Mouse (Mus musculus) spleen, postnatal 36 days (tissue): ENCODE results near the gene Phf21b.
A peak's percentile ranks its signal among the peaks of the same experiment; 100 is the strongest.

Source experiments
- DNase-seq, 2 experiments: peaks; one replicate each; pipeline ENCODE4 v3.0.0; 2022; ENCODE audit warnings: low spot score in 2 of 2, mixed read lengths in 1 of 2

Gene Phf21b

GRCm38 (mm10) chr15:84846216-84846615, 9.6 kb downstream of the Phf21b start:
- DNase-seq, result no peak

DNA sequence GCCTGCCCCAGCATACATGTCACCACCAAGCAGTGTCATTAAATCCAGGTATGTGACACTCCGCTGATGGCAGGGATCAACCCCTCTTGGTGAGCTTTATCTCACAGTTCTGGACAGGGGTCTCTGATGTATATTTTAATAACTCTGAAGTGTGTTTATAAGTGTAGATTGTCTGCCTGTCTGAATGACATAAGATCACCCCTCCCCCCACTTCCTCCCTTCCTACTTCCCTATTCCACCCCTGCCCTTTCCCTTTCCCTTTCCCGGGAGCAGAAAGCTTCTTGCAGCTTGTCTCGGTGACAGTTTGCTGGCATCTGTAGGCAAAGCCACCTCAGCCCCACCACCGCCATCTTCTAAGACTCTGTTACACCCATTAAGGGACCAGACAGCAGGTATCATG, 11.0 kb downstream of the Phf21b start:
- no peak for DNase-seq

DNA sequence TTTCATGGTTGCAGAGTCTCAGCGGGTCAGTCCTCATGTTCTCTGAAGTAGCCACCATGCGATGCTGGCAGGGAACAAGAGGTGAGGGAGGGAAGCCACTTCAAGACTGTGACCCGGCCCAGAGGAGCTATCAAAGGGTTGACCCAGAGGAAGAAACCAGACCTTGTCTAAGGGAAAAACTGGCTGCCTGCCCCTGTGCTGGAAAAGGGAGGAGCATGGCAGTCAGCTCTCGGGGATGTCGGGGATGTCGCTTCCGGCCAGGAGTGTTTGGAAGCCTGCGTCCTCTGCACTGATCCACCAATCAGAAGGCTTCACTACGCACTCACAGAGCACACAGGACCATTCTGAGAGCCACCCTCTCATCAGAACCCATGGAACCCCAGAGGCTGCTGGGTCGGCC, 12.8 kb downstream of the Phf21b start:
- DNase-seq, result no peak

DNA sequence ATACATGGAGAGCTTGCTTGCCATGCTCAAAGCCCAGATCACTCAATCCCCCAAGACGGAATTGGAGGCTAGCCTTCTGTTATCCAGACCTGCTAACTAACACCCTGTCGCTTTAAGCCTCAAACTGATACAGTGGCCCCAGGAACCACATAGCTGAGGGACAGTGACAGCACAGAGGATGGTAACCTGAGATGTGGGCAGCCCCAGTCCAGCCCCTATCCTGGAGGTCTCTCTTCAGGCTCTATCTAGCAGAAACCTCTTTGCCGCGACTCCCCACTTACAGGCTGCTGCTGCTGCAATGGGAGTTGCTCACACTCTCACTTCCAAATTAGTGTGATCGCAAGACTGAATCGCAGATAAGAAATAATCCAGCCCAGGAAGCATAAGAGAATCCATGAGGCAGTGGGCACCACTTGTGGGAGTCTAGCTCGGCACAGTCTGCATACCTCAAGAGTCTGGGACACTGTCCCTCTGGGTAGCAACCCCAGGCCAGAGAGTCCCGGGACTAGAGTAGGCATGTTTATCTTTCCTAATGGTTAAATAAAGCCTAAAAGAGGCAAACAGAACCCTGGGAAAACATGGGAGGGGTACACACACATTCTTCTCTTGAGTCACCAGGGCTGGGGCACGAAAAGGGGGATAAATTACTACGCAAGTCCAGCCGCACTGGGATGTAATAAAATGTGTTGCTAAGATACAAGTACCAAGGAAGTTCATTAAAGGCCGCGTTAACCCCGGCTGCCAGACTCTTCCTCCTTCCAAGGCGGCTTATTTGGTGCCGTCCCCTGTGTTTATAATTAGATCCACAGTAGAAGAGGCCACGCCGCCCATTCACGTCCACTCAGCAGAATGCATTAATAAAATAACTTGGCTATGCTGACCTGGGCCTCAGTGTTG, 13.7 kb downstream of the Phf21b start:
- no peak for DNase-seq

GRCm38 (mm10) chr15:84840560-84840959, 15.3 kb downstream of the Phf21b start:
- no peak for DNase-seq

DNA sequence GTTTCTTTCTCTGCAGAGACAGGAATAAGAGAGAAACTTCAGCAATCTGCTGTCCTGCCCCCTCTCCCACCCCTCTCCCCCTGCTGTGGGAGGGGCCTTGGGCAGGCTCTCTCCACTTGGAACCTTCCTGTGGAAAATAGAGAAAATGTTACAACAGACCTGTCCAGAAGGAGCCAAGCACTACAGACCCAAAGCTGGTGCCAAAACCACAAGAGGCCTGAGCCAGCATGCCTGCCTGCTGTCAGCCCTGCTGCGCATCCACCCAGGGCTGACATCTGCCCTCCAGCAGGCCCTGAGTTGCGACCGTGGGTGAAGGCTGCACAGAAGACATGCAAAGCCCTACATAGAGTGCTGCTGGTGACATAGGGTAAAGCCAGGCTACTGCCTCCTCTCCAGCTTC, 16.3 kb downstream of the Phf21b start:
- DNase-seq, result no peak

GRCm38 (mm10) chr15:84837896-84838295, 18.0 kb downstream of the Phf21b start:
- DNase-seq, result no peak

- peak; percentile 41 to 53 for DNase-seq
Observed at GRCm38 (mm10) chr15:84829416-84829815, 26.4 kb downstream of the Phf21b start.

DNA sequence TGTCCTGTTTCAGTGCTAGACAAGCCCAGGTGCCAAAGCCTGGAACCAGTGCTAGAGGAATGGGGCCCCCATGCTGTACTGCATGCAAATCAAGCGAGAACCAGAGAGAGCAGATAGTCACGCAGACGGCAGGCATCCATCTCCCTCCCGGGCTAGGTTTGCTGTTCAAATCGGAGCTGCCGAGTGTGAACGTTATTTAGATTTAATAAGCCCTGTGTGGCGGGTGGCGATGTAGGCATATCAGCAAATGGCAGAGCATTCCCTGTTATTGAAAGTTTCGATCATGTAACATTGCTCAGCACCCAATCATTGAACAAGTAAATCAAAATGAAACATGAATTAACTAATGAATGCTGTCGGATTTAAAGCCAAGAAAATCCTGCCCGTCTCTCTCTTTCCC, 27.2 kb downstream of the Phf21b start:
- no peak for DNase-seq

DNA sequence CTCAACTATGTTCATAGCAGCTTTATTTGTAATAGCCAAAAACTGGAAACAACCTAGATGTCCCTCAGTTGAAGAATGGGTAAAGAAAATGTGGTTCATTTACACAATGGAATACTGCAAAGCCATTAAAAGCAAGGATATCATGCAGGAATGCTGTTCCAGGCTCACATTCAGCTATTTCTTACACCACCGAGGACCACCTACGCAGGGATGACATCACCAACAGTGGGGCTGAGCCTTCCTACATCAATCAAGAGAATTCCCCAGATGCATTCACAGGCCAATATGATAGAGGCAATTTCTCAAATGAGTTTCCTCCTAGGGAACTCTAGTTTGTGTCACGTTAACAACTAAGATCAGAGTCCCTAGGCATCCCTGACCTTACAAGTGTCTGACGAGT, 32.8 kb downstream of the Phf21b start:
- DNase-seq, result no peak

GRCm38 (mm10) chr15:84820811-84821210, 35.0 kb downstream of the Phf21b start:
- DNase-seq, result no peak

GRCm38 (mm10) chr15:84818284-84818683, 37.6 kb downstream of the Phf21b start:
- no peak for DNase-seq

DNA sequence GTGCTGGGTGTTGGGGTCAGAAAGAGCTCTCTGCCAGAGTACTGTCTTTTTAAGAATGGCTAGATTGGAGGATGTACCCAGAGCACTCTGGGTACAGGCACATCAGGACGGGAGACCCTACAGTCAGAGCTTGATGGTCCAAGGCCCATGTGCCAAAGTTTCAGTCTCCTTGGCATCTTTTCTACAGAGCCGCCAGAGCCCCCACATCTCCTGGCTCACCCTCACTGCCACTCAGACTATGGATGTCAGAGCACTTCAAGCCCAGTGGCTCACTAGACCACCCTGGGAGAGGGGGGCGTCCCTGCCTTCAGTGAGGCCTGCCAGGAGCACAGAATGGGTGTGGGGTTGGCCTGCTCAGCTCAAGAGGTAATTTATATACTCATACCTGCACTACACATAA, 38.3 kb downstream of the Phf21b start:
- no peak for DNase-seq

DNA sequence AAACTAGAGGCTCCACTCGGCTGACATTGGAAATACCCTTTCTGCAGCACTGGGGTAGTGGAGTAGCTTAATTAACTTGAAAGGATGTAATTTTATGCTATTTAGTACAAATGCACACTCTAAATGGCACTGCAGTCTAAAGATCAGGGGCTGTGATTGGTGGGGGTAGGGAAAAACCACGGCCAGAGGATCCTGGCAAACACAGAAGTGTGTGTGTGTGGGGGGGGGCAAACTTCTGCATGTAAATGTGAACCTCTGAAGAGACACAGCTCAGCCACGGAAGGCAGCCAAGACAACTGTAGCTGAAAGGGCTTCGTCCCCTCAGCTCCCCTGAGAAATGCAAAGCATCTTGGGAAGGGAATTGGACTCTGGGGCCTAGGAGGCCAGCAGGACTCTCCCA, 40.7 kb downstream of the Phf21b start:
- DNase-seq, result no peak

GRCm38 (mm10) chr15:84812831-84813357, 43.0 kb downstream of the Phf21b start:
- DNase-seq, result no peak

DNA sequence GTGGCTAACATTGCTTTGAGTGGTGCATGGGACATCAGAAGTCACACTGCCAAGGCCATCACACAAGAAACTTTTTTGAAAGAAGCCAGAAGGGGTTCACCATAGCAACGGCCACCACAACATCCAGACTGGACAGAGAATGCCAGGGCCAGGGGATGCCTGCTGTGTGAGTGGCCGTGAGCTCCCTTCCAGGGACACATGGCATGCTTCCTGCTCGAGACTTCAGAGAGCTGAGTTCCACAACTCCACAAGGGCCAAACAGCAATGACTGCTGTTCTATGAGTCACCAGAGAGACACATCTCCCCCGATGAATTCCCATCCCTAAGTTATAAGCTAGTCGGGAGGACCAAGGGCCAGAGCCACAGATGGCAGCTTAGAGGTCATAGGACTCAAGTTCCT, 44.7 kb downstream of the Phf21b start:
- DNase-seq, result no peak

DNA sequence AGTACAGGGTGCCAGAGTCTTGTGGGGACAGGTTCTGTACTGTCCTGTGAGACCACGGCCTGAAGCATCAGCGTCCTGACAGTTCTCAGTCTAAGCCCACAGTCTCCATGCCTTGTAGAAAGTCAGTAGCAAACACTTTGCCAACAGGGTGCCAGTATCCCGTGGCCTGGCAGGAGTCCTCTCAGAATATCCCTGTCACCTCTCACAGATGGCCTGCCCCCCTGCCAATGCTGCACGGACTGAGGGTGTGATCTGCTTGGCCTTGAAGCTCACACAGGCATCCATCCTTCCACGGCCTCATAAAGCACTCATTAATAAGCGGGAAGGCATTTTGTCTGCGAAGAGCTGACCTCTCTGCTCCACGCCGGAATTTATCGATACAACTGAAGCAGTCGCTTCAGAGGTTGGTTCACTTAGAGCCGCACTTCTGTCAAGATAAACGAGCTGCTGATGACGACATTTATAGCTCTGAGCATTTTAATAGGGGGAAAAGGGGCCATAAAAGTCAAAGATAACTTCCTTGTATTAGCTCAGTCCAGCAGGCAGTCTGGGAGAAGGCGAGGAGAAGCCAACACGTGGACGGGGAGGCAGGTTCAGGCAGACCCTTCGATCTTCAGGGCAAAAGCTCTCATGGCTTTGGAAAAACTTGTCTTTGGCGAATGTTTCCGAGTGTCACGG, 46.4 kb downstream of the Phf21b start:
- no peak for DNase-seq

DNA sequence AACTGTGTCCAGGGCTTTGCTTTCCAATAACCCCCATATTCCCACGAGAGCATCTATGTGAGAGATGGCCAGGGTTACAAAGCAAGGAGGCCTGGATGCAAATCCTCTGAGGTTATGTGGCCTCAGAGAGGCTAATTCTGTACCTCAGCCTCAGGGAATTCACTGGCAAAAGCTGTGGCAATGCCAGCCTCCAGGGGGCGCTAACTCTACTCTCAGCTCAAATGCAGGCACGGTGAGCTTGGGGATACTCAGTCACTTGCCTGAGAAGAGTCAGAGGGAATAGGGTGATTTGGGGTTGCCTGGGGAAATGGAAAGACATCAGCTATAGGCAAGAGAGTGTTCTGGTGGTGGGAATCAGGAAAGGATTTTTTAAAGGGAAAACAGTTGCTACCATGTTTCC, 52.2 kb downstream of the Phf21b start:
- peak in 1 of 2 experiments; percentile 5 for DNase-seq

DNA sequence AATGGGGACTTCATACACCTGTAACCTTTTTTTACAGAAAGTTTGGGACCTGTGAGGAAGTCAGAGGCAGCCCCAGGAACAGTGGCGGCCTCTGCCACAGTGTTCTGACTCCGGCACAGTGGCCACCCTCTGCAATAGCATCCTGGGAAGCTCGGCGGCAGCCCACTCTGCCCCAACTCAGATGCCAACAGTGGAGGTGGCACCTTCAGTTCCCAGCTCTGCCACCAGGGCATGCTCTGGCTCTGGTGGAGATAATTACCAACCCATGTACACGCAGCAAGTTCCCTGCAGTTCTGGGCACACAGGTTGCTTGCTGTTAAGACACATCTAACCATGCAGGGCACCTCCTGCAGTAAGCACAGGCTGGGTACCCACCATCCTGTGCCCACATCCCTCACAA, 55.7 kb downstream of the Phf21b start:
- no peak for DNase-seq

DNA sequence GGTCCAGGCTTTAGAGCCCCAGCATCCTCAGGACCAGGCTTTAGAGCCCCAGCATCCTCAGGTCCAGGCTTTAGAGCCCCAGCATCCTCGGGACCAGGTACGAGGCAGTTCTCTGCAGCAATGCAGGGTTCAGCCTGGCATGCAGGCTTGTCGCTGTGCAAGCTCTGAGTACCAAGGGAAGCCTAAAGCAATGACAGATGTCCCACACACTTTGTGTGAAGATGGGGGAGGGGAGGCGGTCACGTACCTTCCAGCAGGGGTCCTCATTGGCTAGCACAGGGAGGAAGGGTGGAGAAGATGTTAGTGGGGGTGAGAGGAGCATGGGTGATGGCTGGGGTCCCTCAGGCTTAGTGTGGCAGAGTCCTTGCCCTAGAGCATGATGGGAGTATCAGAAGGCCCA, 62.2 kb downstream of the Phf21b start:
- no peak for DNase-seq

DNA sequence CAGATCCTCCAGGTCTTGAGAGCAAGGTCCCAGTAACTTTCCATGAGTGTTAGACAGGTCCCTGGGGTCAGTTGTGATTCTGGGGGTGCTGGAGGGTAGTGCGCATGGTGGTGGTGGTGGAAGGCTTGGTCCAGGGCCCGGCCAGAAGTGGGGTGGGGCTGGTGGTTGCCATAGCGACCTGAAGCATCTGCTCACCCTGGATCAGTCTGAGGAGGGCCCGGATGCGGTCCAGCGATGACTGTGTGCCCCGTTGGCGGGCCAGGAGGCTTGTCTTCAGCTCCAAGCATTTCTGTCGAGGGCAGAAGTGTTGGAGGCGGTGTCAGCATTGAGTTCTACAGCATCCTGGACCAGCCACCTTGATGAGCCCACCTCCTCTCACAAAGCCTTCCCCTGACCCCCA, 68.7 kb downstream of the Phf21b start:
- no peak for DNase-seq

- DNase-seq, result no peak
Observed at GRCm38 (mm10) chr15:84784812-84785211, 71.0 kb downstream of the Phf21b start.

- DNase-seq, result no peak
Observed at GRCm38 (mm10) chr15:84778587-84778986, 77.3 kb downstream of the Phf21b start.
